Mouse (Mus musculus) liver (tissue): ENCODE data around the gene Slc23a2.

Source experiments
- DNase-seq: peaks from one replicate; pipeline ENCODE4 v3.0.0-alpha.2; 2020; ENCODE audit warnings: mixed read lengths

The Slc23a2 gene

DNA sequence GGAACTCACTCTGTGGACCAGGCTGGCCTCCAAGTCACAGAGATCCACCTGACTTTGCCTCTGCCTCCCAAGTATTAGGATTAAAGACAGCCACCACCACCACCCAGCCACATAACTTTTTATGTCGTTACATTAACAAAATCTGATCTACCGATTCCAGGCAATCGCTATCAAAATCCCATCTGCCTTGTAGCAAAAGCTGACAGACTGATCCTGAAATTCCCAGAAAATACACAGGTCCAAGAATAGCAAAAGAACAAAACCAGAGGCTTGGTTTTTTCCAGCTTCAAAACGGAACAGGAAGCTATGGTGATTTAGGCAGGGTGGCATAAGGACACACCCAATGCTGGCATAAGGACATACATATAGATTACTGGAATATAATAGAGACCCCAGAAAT, 10.2 kb downstream of the Slc23a2 start:
- DNase-seq: no peak

DNA sequence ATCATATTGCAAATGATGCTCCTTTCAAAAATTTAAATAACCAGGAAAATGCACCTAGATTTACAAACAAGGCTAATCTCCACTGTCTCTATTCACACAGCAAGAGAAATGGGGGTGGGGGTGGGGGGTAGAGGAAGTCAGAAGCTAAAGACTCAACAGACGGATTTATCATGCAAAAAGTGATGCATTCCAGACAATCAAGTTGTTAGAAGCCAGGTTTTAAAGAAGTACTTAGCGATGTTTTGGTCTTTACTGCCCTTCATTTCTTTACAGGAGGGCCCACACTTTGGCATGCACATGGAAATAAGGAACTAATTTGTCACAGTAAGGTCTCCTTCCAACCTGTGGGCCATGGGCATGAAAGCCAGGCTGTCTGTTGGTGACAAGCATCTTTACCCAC, 11.5 kb downstream of the Slc23a2 start:
- DNase-seq: no peak

DNA sequence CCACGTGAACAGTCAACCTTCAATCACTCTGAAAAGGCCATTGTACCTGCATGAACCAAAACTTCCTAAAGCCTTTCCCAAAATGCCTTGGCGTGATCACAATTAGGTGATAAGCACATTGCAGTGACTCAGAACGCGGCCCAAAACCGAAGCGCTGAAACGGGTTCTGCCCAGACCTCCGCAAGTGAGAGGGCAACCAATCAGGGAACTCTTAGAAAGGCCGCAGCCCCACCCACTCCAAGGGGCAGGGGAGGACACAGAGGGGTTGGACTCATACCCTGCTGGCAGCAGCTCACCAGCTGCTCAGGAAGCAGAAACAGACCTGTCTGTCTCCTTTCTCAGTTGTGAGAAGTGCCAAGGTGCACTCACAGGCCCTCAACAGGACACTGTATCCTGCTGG, 13.6 kb downstream of the Slc23a2 start:
- peak; percentile 61 for DNase-seq

DNA sequence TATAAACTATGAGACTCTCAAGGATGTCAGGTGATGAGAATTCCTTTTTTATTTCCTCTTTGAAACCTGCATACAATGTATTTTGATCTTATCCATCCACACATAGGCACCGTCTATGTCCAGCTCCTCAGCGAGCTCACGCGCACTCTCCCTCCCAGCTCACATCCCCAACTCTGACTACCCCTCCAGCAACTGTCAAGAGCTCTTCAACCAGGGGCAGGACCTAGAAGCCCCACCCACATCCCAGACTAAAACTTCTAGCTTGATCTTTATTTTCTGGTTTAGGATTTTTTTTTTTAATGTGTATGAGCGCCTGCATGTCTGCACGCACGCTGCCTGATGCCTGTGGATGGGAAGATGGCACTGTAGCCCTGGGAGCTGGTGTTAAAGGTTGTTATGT, 14.9 kb downstream of the Slc23a2 start:
- DNase-seq: no peak

DNA sequence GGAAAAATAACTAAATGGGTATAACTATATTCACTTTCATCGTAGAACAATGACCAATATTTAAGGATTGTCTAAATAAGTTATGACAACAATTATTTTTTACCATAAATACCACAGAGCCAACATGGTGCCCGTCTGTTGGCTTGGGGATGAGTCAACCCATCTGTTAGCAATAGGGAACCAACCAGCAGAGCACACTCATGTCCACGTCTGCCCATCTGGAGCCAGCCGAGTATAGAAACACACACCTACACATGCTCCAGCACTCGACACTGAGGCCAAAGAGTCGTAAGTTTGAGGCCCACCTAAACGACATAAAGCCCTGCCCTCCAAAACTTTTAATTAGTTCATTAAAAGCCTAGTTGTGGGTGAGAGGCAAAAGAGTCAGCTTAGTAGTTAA, 15.7 kb downstream of the Slc23a2 start:
- no peak for DNase-seq

DNA sequence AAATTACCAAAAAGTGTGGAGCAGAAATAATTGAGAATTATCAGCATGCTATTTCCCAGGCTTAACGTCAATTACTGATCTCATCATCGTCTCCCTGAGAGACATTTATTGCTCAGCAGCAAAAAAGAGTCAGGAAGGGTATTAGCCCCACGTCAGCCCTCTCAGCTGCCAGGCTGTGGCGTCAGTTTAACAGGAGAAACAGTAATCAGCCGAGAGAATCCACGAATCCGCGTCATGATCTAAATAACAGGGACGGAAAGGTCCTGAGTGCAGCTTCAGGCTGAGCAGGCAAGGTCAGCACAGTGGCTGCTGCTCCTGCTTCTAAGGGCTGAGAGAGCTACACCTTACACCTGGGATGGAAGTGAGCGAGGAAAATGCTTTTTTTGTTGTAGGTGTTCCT, 17.0 kb downstream of the Slc23a2 start:
- DNase-seq: no peak

DNA sequence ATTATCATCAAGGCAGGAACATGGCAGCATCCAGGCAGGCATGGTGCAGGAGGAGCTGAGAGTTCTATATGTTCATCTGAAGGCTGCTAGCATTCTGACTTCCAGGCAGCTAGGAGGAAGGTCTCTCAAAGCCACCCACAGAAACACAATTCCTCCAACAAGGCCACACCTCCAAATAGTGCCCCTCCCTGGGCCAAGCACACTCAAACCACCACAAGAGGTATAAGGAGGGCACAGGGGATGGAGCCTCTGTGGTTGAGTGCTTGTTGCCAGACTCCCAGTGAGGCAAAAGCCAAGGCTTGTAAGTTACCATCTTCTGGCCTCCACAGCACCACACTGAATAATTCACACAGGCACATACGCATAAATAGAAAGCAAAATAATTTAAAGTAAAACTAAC, 18.6 kb downstream of the Slc23a2 start:
- no peak for DNase-seq

DNA sequence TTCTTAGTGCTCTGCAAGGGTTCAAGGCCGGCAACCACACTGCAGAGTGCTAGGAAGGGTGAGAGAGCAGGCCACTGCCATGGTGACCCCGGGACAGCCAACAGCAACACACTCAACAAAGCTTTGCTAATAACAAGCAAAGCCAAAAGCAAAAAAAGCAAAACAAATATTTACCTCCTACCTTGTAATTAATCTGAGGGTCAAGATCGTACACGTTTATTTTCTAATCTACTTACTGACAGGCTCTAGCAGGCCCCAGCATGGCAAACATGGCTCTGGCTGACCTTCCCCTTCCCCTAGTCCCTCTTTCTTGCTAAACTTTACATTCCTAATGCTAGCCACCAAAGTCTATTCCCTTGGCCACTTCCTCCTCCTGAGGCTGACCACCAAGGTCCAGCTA, 21.8 kb downstream of the Slc23a2 start:
- DNase-seq: no peak

DNA sequence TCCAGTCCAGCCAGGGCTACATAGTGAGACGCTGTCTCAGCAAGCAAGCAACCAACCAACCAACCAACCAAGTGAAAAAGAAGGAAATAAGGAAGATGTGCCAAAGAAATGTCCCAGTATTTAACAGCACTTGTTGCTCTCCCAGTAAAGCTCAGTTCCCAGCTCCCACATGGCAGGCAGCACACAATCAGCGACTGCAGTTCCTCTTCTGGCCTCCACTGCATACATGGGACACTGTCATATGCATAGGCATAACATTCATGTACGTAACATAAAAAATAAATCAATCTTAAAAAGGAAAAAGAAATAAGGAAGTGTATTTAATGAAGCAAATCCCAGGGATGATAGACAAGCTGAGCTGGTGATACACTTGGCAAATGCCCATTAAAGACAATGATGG, 23.9 kb downstream of the Slc23a2 start:
- DNase-seq: no peak

DNA sequence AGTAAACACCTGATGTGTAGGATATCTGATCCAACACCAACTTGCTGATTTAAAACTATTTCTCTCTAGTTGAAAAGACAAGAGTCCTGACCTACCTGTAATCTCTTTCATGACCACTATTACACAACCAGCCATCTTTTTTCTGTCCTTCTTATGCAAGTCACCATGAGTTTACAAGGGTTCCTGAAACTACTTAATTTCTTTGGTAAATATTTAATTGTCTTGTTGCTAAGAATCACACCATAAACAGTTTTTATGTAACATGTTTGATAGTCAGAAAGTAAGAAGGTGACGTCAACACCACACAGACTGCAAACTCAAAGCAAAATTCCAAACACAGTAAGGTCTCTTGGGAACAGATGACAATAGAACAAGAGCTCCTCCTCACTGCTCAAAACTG, 26.3 kb downstream of the Slc23a2 start:
- DNase-seq: no peak

DNA sequence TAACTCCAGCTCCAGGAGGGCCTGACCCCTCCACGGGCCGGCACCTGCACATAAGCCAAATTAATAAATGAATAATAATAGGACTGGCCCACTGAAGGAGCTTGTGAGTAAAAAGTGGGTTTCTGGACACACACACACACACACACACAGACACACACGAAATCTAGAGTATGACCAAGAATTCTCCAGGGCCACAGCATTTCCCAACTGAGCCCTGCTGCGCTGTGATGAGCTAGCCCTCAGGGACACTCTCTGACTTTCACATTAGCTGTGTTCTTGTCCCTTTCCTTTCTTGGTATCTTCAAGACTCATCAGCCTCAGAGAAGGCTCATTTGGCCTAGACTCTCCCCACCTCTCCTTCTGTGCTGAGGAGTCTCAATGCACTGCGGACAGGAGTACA, 29.0 kb downstream of the Slc23a2 start:
- no peak for DNase-seq

DNA sequence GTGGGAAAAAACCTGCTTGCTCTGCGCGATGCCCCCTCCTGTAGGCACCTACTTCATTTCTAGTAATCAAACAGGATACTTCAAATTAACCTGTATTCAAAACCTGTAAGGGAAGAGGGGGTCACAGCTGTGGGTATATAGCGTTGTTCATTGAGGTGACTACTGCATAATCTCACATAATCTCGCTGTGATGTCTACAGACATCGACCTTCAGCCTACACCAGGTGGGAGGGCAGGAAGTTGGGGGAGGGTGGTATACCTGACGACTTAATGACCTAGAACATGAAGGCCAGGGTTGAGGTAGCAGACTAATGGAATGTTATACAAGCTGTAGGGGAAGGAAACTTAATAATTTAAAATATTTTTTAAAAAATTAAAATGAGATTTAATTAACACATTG, 29.6 kb downstream of the Slc23a2 start:
- no peak for DNase-seq

DNA sequence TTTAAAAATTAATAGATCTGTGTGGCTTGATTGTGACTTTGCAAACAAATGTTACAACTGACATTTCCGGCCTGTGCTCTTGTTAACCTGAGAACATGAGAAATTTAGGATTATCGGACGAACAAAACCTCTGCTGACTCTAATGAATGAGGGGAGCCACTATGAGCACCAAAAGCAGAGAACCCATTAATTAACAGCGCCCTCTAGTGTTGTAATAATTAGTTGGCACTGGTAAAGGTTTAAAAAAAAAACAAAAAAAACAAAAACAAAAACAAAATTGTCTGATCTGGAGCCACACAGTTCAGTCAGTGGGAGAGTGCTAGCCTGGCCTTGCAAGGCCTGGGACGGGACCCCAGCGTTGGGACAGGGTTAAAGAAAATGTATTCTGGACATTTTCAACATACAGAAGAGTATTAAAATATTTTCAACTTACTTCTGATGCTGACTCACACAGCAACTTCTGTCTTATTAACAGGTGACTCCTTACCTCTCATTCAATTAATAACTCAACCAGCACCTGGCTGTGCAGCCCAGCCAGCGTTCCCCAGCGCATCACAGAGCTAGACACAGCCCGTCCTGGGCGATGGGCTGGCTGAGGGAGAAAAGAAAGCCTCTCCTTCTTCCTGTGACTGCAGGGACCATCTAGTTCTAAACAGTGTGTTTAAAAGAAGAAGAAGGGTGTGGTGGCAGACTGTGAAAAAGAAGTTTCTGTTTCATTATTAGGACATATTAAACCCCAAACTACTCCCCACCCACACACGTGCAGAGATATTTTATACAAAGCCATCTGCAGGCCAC, 30.7 kb downstream of the Slc23a2 start:
- DNase-seq: no peak

DNA sequence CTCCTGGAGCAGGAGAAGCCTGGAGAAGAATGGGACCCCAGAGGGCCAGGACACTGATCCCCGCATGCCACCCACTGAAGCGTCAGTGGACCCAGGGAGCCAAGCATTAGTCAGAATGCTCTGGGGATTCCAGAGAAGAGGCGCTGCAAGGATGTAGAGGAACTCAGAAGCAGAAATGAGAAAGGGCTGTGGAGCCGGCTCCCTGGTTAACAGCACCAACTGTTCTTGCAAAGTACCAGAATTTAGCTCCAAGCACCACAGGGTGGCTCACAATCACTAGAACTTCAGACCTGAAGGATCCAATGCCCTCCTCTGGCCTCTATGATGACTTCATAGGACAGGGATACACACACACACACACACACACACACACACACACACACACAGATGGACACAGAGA, 32.6 kb downstream of the Slc23a2 start:
- DNase-seq: no peak

DNA sequence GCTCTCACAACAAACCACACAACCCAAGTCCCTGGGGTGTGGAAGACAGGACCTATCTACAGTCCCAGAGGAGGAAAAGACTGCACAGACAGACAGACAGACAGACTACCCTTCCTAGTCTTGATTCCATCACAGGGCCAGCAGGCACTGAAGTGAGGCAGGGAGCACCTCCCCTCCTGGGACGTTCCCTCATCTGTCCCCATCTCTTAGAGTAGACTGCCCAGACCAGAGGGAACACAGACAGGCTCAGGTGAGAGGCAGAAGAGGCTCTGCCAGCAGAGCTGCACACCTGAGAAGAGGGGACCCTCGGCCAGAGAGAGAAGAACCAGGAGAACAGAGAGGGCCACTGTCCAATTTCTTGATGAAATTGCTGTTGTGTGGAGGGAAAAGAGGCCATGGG, 33.0 kb downstream of the Slc23a2 start:
- no peak for DNase-seq

DNA sequence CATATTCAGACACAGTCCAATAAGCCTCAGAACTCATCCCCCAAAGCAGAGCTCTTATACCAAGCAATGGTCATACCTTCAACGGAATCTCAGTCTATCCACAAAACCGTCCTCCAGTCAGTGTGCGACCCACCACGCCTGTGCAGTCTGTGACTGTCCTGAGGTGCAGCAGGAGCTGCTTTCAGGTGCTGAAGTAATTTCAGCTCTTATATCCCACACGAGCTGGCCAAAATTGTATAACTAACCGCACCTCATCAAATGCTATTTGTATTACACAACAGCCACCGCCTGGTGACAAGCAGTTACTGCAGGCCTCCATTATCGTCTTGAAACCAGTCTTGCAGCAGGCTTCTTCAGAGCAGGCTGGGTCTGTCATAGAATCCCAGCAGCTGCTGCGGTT, 33.6 kb downstream of the Slc23a2 start:
- peak; percentile 43 for DNase-seq

DNA sequence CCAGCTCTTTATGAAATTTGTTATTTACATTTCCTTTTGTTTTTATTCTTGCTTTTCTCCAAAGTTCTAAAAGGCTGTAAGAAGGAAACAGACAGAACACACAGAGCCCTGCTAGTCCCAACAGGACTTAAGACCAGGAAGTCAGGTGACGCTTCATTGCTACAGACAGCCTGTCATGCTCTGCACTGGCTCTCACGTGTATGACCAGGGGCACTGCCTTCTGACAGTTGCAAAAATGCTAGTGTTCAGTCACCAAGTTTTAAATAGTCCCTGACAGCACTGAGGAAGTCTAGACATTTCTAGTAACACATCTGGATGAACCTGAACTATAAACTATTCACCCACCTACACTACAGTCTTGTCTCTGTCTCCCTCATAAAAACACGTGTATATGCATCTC, 34.2 kb downstream of the Slc23a2 start:
- DNase-seq: no peak

DNA sequence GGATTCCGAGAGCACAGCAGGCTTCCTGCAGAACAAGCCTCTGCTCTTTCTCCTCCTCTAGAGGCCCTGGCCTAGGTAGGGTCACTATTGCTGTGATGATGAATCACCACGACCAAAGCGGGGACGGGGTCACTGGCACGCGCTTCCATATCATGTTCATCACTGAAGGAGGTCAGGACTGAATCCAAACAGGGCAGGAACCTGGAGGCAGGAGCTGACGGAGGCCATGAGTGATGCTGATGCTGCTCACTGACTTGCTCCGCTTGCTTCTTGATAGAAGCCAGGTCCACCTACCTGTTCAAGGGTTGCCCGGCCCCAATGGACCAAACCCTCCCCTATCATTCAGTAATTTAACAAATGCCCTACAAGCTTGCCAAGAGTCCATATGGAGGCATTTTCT, 35.9 kb downstream of the Slc23a2 start:
- DNase-seq: no peak

DNA sequence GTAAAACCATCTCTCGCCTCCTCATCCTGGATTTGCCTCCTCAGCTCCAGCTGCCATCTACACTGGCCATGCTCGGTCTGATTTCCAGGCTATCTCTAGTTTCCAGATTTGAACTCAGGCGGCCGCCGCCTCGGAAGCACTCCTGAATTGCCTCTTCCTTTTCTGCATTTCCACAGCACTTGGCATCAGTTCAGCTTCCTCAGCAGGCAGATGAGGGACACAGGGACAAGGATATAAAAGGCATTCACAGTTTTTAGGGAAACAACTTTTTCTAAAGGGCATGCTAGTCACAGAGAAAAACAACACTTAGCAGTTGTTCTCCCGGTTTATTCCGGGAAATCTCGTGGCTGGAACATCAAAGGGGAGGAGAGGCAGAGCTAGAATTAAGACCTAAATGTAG, 37.3 kb downstream of the Slc23a2 start:
- no peak for DNase-seq

DNA sequence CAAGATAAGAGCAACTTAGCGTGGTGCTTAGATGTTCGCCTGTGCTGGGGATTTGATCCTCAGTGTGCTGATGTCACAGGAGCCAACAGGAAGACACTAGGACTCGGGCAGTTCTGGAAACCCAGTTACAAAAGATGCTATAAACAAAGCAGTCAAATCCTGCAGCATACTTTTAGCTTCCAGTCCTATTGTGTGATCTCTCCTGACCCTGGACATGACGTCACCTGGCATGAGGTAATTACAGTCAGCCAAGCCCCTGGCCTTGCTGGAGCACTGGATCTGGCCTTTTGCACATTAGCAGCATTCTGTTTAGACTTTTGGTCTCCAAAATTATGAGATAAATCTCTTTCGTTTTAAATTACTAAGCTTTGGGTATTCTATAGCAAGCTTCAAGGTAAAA, 38.8 kb downstream of the Slc23a2 start:
- no peak for DNase-seq

DNA sequence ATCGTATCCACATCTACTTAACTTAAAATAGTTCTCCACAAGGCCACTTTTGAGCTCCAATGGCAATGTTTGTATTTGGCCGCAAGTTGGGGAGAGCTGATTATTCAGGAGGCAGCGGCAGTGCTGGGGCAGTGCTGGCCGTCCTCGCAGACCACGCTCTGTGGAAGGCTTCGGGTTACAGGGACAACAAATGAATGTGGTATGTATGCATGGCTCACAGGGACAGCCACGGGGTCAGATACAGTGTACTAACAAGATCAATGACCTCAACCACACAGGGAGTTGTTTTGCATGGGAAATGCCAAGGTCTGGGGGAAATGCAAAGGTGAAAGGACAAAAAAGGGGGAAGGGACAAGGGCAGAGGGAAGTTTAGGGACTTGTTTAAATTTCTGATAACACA, 41.6 kb downstream of the Slc23a2 start:
- peak; percentile 39 for DNase-seq

DNA sequence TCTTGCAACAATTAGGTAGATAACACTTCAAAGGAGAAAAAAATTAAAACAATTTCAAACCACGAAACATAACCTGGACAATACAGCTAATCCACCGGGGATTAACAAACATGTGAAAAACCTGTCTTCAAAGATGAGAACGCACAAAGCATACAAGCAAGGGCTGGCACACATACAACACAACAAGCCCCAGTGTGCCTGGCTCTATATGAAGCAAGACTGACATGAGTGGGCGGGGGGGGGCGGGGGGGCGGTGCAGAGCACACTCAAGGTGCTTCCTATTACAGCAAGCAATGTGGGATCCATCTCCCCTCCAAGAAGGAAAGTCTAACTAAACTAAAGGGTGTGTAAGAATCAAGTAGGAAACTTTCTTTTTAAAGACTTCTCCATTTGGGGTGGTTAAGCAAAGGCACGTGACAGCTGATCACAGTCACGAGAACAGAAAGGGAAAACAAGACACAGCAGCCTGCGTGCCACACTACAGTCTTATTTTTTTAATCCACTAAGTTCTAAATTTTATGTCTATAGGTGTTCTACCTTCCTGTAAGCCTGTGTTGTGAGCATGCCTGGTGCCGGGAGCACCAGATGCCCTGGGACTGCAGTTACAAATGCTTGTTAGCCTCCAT, 42.3 kb downstream of the Slc23a2 start:
- peak; percentile 16 for DNase-seq

DNA sequence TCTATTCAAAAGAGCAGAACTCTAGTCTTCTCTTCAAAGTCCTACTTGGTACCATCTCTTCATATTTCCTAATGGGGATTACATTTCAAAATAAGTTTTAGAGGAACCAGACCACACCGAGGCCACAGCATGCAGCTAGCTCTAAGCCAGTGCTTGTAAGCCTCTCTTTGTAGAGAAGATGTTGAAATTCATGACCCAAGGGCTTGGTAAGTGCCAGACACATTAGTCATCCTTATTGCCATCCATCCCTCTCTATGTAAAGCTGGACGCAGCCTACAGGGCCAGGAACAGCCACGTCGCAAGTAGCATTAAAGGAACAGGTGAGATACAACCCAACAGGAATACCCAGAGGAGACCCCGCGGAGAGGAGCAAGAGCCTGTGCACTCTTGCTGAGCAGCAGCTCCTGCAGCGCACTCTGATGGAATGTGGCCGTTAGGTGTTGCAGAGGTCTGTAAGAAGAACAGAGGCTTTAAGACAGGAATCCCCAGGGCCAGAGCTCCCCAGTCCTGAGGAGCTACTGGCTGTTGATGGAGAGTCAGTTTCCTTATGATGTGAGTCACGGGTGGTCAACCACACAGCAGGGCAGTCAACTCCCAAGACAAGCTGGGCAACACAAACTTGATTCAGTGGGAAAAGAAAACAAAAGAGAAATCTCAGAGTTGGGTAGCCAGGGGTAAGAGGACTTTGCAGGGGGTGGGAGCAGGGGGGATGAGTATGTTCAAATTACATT, 45.8 kb downstream of the Slc23a2 start:
- no peak for DNase-seq

DNA sequence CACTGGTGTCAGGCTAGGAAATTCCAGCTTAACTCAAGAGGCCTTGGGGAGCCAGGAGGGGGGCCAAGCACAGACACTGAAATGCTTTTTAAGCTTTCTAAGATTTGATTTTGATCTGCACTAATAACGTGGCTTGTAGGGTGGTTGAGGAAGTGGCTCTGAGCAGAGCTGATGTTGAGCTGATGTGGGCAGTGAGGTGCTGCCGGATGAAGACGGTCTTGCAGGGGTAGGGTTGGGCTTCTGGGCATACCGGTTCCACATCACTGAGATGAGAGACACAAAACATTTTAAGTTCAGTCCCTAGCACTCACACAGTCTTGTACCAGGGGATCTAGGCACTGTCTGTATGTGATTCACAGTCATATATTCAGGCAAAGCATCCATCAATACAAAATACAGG, 46.5 kb downstream of the Slc23a2 start:
- no peak for DNase-seq
